Mouse (Mus musculus): ENCODE results near the gene Cyth1. TPM values are rescaled to one million over a fixed set of nuclear protein-coding genes. Genes with fewer than 3 reads are reported as not detected.

Cyth1 gene
- 36.3 TPM for polyA plus RNA-seq (2014; fragmentation: Illumina TruSeq; extraction: RNeasy Lipid Tissue Mini Kit (QIAGEN cat#74804))

GRCm38 (mm10) chr11:118248150-118249011, at the start of gene Cyth1:
Gene Cyth1 (minus strand): TSS chr11:118248592.

GRCm38 (mm10) chr11:118289999-118290889, 41.9 kb upstream of the Cyth1 start, which contains the start of gene Usp36:
Gene Usp36 (minus strand): TSS chr11:118290244.

GRCm38 (mm10) chr11:118130534-118130933, 117.9 kb downstream of the Cyth1 start, which contains the start of gene Dnah17:
Gene Dnah17 (minus strand): TSS chr11:118130634.

Other genes with a start within 250 kb of the Cyth1 start
- not detected for gene Dnah17, start 118.0 kb downstream of the Cyth1 start, polyA plus RNA-seq (2014; fragmentation: Illumina TruSeq; extraction: RNeasy Lipid Tissue Mini Kit (QIAGEN cat#74804))
- 3.2 TPM for gene Usp36, start 41.7 kb upstream of the Cyth1 start, polyA plus RNA-seq (2014; fragmentation: Illumina TruSeq; extraction: RNeasy Lipid Tissue Mini Kit (QIAGEN cat#74804))
- gene Cep295nl, start 93.9 kb upstream of the Cyth1 start, polyA plus RNA-seq (2014; fragmentation: Illumina TruSeq; extraction: RNeasy Lipid Tissue Mini Kit (QIAGEN cat#74804)): 0.23 TPM
- gene Timp2, start 107.1 kb upstream of the Cyth1 start, polyA plus RNA-seq (2014; fragmentation: Illumina TruSeq; extraction: RNeasy Lipid Tissue Mini Kit (QIAGEN cat#74804)): 193 TPM
- gene Lgals3bp, start 153.5 kb upstream of the Cyth1 start, polyA plus RNA-seq (2014; fragmentation: Illumina TruSeq; extraction: RNeasy Lipid Tissue Mini Kit (QIAGEN cat#74804)): 16.0 TPM
- 4.3 TPM for gene Cant1, start 170.5 kb upstream of the Cyth1 start, polyA plus RNA-seq (2014; fragmentation: Illumina TruSeq; extraction: RNeasy Lipid Tissue Mini Kit (QIAGEN cat#74804))
- 12.5 TPM for gene C1qtnf1, start 179.6 kb upstream of the Cyth1 start, polyA plus RNA-seq (2014; fragmentation: Illumina TruSeq; extraction: RNeasy Lipid Tissue Mini Kit (QIAGEN cat#74804))
- gene Engase, start 228.2 kb upstream of the Cyth1 start, polyA plus RNA-seq (2014; fragmentation: Illumina TruSeq; extraction: RNeasy Lipid Tissue Mini Kit (QIAGEN cat#74804)): not detected